Mouse (Mus musculus) heart, adult 2 months (tissue): ENCODE measurements around the gene Rab13.

Source experiments
- CTCF ChIP-seq: fragments of 200-600 bp; IDR thresholded peaks from 2 replicates; pipeline ENCODE4 v1.8.1; 2022; ENCODE audit warnings: antibody characterized with exemption, mild to moderate bottlenecking, moderate library complexity
- EP300 ChIP-seq: fragments of 200-500 bp; IDR thresholded peaks from 2 replicates; pipeline ENCODE4 v1.6.1; 2011; ENCODE audit warnings: low read depth, low read length, control low read depth; ENCODE audit not compliant: insufficient read depth
- POLR2A ChIP-seq: fragments of 200-500 bp; IDR thresholded peaks from 2 replicates; pipeline ENCODE4 v1.6.1; 2011; ENCODE audit warnings: mild to moderate bottlenecking, low read depth, low read length, control low read depth; ENCODE audit not compliant: insufficient read depth

DNA sequence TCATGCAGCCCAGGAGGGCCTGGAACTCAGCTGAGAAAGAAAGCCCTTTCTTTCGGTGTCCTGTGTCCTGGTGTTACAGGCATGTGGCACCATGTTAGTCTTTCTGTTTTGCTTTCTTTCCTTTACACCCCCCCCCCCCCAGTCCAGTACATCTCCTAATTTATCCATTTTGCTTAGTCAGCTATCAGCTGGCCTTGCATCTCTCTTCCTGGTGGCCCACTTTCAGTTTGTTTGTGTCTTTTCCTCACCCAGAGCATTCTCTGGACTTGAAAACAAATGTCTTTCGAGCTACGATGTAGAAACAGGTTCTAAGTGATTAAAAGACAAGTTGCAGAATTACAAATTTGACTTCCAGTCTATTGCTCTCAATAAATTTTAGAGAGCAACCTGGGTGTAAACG lies 9.0 kb downstream of the Rab13 start:
- TF ChIP-seq CTCF (no peak), EP300 (no peak), POLR2A (no peak)
